Mouse (Mus musculus) thymus, postnatal 36 days (tissue): ENCODE measurements around the gene Src.

Experiments
- DNase-seq, 2 experiments: peaks; one replicate each; pipeline ENCODE4 v3.0.0; 2022; ENCODE audit warnings: mixed read lengths in 2 of 2

Gene Src

DNA sequence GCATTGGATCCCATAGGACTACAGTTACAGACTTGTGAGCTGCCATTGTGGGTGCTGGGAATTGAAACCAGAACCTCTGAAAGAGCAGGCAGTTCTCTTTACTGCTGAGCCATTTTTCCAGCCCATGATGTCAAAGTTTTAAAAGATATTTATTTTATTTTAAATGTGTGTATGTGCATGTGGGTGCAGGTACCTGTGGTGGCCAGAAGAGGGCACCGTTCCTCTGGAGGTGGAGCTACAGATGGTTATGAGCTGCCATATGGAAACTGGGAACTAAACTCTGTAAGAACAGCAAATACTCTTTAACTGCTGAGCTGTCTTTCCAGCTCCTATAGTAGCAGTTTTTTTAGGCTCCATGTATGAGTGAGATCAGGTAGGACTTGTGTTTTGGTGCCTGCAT, 23.1 kb downstream of the Src start:
- no peak for DNase-seq

DNA sequence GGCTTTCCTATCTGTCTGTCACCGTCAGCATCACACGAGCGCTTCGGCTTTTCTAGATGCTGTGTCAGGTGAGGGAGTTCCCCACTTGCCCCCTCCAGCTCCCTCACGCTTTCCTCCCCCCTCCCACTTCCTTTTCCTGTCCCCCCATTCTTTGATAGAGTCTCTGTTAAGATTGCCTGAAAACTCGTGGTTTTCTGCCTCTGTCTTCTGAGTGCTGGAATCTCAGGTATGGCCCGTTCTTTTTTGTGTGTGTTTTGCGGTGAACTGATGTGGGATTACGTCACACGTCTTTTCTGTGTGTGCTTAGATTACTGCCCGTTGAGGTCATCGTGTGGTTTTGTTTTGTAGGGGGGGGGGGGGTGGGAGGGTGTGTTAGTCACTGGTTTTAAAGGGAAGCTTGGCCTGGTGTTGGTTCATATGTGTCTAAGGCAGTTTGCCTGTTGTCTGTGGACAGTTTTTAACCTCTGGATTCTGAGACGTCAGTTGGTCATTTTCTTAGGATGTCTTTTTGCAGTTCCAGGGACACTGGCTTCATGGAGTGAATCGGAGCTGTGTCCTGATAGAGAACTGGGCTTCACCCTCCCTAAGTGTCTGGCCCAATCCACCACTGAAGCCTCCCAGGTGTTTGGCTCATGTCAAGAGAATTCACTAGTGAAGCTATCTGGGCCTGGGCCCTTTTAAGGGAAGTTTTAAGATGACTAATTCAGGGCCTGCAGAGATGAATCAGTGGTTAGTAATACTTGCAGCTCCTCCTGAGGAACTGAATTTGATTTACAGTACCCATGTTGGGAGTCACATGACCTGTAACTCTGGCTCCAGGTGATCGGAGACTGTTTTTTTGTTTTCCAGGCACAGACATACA, 29.3 kb downstream of the Src start:
- peak; percentile 38 to 52 for DNase-seq

DNA sequence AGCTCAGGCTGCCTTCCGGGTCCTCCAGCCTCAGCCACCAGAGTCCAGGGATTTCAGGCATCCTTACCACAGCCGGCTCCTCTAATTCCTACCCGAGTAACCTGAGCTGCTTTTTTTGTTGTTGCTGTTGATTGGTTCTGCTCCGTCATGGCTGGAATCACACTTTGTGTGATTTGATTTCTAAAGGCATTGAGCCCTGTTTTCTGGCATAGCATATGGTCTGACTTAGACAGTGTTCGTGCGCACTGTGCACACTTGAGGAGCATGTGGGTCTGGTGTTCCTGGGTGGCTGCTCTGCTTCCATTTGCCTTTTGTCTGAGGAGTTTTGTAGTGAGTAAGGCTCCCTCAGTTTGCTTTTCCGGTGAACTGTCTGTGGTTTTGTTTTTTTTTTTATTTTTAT, 30.1 kb downstream of the Src start:
- DNase-seq: no peak

DNA sequence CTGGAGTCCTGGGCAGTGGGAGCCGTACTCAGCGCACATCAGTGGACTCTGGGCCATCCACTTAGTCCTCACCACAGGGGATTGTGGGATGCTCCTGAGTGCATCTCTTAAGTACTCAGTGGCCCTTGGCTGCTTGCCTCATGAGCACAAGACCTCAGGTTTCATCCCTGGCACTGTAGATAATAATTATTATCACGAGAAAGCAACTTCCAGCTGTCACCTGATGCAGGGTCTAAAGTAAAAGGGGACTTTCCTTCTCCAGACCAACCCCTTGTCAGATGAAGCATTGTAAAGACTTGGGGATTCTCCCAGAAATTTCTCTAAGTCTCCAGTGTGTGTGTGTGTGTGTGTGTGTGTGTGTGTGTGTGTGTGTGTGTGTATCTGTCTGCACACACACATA, 32.7 kb downstream of the Src start:
- DNase-seq: no peak

DNA sequence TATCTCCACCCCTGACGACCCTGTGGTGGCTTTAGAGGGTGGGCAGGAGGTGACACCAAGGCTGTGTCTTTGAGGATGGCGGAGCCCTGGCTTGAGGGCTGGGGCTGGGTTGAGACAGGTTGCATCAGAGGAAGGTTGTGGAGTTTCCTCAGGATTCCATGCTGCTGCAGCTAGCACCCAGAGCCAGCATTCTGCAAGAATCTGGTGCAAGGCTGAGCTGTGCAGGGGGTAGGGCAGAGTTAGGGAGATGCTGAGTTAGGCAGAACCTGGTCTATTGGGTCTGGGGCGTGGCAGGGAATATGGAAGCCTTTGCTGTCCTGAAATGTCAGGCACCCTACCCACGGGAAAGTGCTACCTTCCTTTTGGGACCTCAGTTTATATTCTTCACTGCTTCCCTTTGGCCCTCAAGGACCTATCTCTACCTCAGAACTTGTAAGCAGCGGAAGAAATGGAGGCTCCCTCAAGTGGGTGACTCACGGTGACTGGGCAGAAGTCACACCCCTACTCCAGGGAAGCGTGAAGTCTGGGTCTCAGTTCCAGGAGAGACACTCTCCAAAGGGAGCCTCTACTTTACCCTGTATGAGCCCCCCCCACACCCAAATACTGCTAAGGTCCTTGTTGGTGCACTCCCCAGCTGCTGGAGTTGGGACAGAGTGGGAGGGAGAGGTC, 33.3 kb downstream of the Src start:
- no peak for DNase-seq

DNA sequence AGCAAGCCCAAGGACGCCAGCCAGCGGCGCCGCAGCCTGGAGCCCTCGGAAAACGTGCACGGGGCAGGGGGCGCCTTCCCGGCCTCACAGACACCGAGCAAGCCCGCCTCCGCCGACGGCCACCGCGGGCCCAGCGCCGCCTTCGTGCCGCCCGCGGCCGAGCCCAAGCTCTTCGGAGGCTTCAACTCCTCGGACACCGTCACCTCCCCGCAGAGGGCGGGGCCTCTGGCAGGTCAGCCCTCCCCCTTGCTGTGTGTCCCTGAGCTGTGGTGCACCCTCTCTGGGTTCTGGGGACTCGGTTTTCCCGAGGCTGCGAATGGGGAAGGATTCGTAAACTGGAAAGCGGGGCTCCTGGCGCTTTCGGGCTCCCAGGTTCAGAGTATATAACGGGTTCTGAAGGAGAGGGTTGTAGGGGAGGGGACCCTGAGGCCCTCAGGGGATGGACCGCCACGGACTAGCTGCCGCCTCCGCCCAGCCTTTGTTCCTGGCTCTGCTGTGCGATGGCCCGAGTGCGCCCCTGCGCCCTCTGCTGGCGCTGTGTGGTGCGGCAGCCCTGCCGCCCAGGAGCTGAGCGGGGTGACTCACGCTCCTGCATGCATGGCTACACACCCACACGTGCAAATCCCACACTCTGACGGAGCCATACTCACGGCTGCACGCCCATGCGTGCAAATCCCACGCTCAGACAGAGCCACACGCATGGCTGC, 39.0 kb downstream of the Src start:
- DNase-seq: peak; percentile 86 to 89

DNA sequence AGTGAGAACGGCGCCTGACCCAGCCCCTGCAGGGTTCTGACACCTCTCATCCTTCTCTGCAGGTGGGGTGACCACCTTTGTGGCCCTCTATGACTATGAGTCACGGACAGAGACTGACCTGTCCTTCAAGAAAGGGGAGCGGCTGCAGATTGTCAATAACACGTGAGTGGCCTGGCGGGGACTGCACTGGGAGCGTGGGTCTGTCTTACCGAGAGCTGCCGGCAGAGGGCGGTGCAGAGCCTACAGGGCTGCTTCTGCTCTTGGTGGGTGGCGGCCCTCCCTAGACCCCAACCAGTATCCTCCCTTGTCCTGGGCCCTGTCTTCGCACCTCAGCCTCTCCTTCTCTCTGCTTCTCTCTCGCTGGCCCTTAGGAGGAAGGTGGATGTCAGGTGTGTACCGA, 40.2 kb downstream of the Src start:
- DNase-seq: peak; percentile 75 to 81

DNA sequence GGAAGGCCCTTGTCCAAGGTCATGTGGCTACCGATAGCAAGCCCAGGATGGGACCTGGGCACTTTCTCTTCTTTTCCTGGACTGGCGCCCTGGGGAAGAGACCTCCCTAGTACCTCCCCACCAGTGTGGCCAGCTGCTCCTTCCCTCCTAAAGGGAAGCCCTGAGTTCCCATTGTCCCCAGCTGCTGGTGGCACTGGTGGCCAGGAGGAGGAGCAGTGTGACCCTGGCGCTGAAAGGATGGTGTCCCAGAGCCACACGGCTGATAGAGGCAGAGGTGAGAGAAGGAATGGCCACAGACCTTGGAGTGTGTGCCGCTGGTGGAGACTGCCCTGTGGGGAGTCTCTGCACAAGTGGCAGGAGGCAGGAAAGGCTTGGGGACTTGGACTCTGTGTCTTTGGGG, 41.5 kb downstream of the Src start:
- DNase-seq: no peak

DNA sequence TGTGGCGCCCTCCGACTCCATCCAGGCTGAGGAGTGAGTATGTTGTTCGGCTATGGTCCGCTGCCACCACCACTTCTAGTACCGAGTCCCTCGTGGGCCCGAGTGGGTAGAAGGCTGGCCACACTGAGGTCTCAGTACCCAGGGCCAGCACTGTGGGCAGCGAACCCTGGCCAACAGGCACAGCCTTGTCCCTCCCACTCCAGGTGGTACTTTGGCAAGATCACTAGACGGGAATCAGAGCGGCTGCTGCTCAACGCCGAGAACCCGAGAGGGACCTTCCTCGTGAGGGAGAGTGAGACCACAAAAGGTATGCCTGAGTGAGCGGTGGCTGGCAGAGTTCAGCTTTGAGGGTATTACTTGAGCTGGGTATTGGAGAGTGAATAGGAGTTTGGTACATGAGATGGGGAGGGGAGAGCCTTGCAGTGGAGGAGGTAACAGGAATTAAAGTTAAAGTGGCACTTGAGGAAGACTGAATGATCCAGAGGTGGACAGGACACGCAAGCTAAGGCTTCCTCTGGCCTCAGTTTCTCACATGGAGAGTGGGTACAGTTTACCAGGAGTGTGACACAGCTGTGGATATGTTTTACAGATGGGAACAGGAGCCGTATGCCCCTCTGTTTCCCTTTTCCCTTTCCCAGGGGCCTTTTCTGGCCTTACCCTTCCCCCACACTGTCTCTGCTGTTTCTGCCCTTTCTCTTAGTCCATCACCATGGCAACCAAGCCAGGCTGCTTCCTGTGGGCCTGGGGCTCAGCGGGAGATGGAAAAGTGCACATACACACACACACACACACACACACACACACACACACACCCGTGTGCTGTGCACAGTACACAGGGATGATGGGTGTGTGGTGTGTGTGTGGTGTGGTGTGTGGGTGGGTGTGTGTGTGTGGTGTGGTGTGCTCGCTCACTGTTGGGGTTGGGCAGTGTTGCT, 44.8 kb downstream of the Src start:
- no peak for DNase-seq

DNA sequence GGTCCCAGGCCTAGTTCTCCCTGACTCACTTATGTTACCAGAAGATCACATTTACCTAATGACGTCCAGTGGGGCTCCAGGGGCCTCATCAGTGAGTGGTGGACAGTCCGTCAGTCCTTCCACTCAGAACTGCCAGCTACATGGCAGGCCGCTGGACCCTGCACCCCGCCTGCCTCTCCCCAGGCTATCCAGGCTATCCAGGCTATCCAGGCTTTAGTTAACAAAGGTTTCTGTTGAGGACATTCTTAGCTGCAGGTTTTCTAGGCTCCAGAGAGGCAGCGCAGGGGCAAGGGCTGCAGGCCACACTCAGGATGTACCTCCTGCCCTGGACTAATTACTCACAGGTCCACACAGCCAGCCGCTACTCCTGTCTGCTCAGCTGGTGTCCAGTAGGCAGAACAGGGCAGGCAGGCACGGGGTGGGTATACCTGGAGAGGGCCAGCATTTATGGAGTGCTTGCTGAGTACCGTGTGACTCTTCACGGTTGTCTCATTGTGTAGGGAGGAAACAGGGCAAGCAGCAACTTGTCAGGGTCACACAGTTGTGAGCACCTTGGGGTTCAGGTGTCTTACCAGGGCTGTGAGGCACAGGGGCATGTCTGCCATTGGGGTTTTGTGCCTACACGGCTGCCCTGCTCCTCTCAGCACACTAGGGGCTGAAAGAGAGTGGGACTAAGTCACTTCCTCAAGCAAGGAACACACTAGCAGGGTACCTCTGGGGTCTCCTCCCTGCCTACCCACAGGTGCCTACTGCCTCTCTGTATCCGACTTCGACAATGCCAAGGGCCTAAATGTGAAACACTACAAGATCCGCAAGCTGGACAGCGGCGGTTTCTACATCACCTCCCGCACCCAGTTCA, 45.9 kb downstream of the Src start:
- DNase-seq: no peak

DNA sequence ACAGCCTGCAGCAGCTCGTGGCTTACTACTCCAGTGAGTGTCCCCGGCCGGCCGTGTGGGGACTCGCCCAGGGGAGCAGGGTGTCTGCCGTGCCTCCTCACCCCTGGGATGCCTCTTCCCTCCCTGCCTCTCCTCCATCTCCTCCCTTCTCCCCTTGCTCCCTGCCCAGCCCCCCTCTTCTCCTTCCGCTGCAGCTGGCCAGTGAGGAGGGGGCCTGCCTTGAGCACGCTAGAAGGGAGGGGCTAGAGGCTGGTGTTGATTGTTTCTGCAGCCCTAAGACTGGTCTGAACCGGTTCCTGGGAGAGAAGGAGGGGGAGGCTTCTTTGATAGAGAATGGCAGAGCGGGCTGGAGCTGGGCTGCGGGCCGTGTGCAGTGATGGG, 46.5 kb downstream of the Src start:
- DNase-seq: no peak

DNA sequence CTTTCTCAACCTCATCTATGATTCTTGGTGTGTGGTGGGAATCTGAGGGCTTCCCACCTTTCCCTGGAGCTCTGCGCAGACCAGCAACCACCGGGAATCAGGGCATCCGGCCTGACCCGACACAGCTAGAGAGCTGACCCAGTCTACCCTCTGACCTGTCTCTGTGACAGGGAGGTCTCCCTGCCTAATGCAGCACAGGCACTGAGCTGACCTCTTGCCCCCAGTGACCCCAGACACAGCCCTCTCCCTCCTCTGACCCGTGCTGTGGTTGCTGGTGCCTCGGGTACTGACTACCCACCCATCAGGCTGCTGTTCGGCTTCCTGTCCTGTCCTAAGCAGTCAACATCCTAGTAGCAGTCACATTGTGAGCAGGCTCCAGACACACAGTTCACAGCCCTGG, 48.6 kb downstream of the Src start:
- DNase-seq: no peak

DNA sequence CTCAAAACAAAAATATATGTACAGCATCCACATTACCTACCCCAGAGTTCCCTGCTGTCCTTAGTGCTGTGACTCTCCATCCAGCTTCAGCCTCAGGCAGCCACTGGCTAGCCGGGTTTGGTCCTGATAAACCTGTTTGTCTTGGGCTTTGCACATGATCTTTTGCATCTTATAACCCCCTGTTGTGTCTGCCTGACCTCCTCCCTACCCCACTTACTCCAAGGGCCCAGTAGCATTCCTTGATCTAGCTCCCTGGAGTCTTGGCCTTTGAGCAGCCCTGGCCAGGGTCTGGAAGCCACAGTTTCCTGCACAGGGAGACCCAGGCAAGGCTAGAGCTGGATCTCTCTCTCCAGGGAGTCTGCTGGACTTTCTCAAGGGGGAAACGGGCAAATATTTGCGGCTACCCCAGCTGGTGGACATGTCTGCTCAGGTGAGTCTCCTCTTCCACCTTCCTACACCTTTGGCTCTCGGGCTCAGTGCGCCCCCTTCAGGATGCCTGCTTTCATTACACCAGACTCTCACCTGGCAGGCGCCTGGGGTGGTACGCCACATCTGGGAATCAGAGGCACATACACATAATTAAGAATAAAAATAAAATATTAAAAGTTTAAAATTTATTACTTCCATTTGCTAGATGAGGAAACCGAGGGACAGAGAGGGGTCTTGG, 50.0 kb downstream of the Src start:
- DNase-seq: peak; percentile 31 to 40

DNA sequence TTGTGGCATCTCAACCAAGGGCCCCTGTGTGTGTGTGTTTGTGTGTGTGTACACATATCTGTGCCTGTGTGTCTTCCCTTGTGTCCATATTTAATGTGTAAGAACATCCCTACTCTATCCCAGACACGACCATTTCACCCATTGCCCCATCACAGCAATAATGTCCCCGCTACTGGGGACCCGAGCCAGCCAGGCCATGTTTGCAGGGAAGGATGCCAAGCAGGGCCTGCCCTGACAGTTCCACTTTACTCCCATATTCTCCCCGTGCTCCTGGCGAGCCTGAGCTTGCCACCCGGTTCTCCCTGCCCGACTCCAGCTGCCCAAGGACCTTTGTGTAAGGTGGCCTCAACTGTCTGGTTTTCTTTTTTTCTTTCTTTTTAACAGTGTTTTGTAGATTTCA, 53.0 kb downstream of the Src start:
- no peak for DNase-seq

DNA sequence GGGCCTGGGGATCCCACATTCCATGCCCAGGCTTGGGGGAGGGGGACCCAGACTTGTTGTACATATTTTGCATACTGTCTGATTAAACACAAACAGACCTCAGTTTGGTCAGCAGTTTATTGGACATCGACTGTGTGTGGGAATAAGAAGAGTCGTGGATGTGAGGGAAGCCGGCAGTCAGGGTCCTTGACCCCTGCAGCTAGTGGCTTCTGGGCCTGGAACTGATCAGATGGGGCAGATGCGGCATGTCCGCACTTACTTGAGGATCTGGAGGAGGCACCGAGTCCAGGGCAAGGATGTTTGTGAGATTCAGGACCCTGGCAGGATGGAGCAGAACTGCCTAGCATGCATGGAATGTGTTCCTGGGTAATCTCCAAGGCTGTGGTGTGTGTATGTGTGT, 53.5 kb downstream of the Src start:
- DNase-seq: no peak

DNA sequence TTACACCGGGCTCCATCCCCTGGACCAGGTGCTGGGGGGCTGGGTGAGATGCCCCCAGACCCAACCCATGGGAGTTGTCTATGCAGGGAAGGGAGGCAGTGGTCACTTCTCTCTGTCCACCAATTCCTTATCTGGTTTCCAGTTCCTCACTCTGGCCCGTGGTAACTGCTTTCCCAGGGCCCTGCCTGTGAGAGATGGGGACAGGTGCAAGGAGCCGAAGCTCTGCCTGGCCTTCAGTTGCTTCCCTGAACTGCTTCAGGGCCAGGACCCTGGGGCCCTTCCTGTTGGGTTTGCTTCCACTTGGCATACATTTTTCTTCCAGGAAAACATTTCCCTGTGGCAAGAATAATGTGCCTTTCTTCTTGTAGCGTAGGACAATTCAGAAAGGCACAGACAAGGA, 54.2 kb downstream of the Src start:
- DNase-seq: no peak

DNA sequence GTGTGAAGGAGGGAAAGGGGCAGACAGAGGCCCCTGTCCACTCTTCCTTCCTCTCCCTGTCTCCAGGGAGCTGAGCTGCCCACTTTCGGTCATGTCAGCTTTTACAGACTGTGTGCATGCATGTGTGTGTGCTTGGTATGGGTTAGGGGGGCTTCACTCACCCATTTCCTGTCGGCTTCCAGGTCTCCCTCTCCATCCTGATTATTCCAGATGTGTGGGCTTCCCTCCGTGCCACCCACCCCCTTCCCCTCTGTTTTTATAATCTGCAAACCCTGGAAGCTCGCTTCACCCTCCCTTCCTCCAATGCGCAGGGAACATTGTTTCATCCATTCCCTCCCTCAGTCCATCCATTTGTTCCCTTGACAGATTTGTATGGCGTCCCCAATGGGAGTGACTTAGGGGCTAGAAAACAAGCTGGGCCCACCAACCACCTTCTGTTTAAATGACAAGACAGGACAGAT, 56.1 kb downstream of the Src start:
- DNase-seq: no peak

DNA sequence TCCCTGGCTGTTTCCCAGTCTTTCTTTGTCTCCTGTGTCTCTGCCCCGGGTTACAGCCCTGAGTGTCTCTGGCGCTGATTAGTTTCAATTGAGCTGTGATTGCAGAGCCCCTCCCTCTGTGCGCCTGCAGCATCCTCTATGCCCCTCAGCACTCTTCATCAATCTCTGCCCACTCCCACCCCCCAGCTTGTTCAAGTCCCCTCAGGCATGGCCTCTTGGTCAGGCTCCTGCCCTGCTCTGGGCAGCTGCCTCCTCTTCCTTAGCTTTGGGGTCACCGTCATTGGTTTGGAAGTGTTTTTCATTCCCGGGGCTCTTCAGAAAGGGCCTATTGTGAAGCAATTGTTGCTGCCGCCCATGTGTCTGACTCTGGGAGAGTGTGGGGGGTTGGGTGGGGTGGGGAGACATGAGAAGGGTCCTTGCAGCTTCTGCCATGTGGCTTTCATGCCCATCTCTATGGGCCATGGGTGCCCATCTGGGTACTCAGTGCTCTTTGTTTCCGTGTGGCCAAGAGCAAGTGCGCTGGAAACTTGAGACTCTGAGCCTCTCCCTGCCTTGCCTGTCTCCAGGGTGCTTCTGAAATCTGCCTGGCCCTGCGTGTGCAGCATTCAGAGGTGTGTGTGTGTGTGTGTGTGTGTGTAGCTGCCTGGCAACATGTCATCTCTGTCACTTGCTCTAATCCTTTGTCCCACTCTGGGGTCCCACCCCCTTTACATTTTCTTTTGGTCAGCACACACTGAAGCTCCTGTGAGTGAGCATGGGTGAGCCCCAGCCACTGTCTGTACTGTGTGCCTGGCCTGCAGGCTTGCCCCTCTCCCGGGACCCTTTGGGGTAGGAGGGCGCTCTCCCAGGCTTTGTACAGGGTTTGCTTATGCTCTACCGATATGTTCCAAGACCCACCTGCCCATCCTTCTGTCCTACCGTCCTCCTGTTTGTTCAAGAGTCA, 57.5 kb downstream of the Src start:
- no peak for DNase-seq

DNA sequence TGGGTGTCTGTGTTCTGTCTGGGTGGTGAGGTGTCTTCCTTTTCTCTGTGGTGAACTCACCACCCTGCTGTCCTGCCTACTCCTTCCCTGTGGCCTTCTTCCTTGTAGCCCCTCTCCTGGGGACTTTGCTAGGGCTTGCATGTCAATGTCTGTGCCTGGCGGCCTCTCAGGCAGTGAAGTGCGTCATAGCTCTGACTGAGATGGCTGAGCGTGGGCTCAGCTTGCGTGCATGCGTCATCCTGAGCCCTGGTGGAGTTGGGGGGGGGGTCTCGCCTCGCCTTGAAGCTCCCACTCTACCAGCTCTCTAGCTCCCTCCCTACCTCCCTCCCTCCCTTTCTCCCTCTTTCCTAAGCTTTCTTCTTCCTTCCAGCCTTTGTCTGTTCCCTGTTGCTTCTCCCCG, 60.4 kb downstream of the Src start:
- no peak for DNase-seq
